Mouse (Mus musculus): ENCODE measurements around the gene Sept12. TPM values are rescaled to one million over a fixed set of nuclear protein-coding genes. Genes with fewer than 3 reads are reported as not detected.

The Sept12 gene
- not detected in 2 replicates for polyA plus RNA-seq (2012; rRNA removed)

GRCm38 (mm10) chr16:4997553-4997952 is at the start of gene Sept12:
TSS of gene Sept12 (minus strand) at chr16:4997852.

GRCm38 (mm10) chr16:5013054-5013838 is 15.6 kb upstream of the Sept12 start, which contains the start of gene Rogdi:
TSS of gene Rogdi (minus strand) at chr16:5013553.

DNA sequence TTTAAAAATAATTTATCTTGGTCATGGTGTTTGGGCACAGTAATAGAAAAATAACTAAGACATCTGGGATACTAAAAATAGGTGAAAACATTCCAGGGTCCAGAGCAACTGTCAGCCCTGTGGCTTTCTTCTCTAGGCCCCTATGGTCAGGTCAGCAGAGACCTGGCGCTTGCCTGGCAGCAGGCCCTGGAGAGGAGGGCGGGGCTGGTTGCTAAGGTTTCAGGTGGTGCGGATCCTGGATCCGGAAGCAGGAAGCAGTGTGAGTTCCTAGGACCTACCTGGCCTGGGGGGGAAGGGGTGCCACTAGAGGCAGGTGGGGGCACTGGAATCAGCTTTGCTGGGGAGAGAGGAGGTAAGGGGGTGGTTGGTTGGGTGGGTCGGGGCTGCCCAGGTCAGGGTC is 9.4 kb upstream of the Sept12 start, which contains the start of gene Smim22:
TSS of gene Smim22 (plus strand) at position 222 of the 400 bp plus-strand sequence.

GRCm38 (mm10) chr16:4963797-4964709 is 33.6 kb downstream of the Sept12 start, which contains the start of gene Anks3:
TSS of gene Anks3 (minus strand) at chr16:4964205.

GRCm38 (mm10) chr16:4938461-4938860 is 59.2 kb downstream of the Sept12 start, which contains the start of gene Nudt16l1:
TSS of gene Nudt16l1 (plus strand) at chr16:4938761.

Other genes with a start within 250 kb of the Sept12 start
- 88.7 and 89.2 TPM in 2 replicates for gene Cdip1, start 207.6 kb downstream of the Sept12 start, polyA plus RNA-seq (2012; rRNA removed)
- 0.01 TPM in 1 of 2 replicates, not detected in the other for gene 4930562C15Rik, start 162.4 kb downstream of the Sept12 start, polyA plus RNA-seq (2012; rRNA removed)
- 34.0 and 37.0 TPM in 2 replicates for gene Ubald1, start 117.5 kb downstream of the Sept12 start, polyA plus RNA-seq (2012; rRNA removed)
- gene Mgrn1, start 111.6 kb downstream of the Sept12 start, polyA plus RNA-seq (2012; rRNA removed), result 118 and 123 TPM in 2 replicates
- gene Nudt16l1, start 59.1 kb downstream of the Sept12 start, polyA plus RNA-seq (2012; rRNA removed), result 101 and 106 TPM in 2 replicates
- gene Anks3, start 33.6 kb downstream of the Sept12 start, polyA plus RNA-seq (2012; rRNA removed), result 116 and 119 TPM in 2 replicates
- 0.87 and 2.6 TPM in 2 replicates for gene Smim22, start 9.4 kb upstream of the Sept12 start, polyA plus RNA-seq (2012; rRNA removed)
- 133 and 146 TPM in 2 replicates for gene Rogdi, start 15.7 kb upstream of the Sept12 start, polyA plus RNA-seq (2012; rRNA removed)
- 155 and 173 TPM in 2 replicates for gene Glyr1, start 52.0 kb upstream of the Sept12 start, polyA plus RNA-seq (2012; rRNA removed)
- 29.5 and 30.5 TPM in 2 replicates for gene Ubn1, start 52.2 kb upstream of the Sept12 start, polyA plus RNA-seq (2012; rRNA removed)
- 0.15 and 1.8 TPM in 2 replicates for gene Ppl, start 134.6 kb upstream of the Sept12 start, polyA plus RNA-seq (2012; rRNA removed)
- gene Sec14l5, start 149.3 kb upstream of the Sept12 start, polyA plus RNA-seq (2012; rRNA removed), result 1.1 and 1.4 TPM in 2 replicates
- gene Nagpa, start 206.2 kb upstream of the Sept12 start, polyA plus RNA-seq (2012; rRNA removed), result 9.8 and 12.6 TPM in 2 replicates
- 10.9 and 14.9 TPM in 2 replicates for gene AU021092, start 224.4 kb upstream of the Sept12 start, polyA plus RNA-seq (2012; rRNA removed)
- 48.7 and 54.2 TPM in 2 replicates for gene Alg1, start 235.8 kb upstream of the Sept12 start, polyA plus RNA-seq (2012; rRNA removed)